Mouse (Mus musculus): ENCODE measurements around the gene Sec24a.
A peak's percentile ranks its signal among the peaks of the same experiment; 100 is the strongest.

Sec24a gene

DNA sequence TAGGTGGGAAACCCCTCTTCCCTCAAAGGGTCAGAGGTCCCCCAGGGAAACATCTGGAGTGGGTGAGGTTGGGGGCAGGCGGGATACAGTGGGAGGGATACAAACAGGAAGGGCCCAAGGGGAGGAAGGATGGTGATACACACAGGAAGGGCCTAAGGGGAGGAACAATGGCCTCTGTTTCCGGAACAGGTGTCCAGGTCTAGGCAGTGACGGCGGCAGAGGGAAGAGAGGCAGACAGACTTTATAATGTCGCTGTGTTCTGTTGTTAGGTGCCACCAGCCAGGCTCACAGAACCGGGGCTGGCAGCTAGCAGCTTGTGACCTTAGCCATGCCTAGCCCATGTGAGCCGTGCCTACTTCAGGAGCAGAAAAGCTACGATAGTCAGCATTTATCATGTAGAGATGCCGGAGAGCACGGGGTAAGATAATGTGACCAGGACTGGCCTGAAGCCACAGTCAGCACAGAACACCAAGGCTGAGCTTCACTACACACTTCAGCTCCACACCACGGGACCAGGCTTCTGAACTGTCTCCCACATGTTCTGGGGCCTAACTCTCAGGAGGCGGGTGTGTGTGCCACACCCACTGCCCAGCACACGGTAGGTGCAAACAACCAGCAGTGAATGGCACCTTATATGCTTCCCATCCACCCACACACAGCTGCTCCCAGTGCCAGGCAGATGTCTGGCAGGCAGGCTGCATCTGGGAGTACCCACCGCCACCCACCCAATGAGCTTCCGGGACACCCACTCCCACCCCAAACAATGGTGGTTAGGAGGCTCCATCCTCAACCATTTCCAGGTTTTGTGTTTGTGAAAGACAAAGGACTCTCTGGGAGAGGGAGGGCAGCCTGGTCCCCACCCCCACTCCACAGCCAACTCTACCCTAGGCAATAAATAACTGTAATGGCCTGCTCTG is 116.4 kb downstream of the Sec24a start:
- DNase-seq, result peak; percentile 99

DNA sequence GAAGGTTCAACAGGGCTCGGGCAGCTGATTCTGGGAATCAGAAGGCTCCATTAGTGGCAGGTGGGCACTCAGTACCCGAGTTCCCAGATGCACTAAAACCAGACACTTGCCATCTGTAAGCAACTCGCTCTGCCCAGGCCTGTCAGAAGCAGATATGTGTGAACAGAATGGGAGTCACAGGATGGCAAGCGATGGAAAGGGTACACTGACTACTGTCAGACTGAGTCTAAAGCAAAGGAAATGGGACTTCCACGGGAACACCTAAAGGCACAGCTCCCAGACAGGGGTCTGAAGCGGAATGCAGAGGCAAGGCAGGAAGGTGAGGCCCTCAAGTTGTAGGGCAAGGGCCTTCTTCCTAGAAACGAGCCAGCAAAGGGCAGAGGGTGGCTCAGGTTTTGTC is 117.2 kb downstream of the Sec24a start:
- DNase-seq, result peak; percentile 93

DNA sequence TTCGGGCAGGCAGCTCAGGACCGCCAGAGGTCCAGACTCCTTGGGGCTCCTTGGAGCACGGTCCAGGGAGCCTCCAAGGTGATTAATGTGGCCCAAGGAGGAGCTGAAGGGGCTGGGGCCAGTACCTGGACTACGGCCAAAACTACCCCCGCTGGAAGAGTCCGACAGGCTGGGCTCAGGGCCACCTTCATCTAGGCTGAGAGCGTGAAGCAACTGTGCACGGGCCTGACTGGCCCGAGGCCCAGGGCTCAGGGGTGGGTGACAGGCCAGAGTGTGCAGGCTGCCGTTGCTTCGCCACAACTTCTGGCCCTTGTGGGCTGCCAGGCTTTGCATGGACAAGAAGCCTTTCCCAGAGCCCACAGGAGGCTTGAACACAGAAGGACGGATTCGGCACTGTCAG is 118.1 kb downstream of the Sec24a start:
- no peak for DNase-seq

DNA sequence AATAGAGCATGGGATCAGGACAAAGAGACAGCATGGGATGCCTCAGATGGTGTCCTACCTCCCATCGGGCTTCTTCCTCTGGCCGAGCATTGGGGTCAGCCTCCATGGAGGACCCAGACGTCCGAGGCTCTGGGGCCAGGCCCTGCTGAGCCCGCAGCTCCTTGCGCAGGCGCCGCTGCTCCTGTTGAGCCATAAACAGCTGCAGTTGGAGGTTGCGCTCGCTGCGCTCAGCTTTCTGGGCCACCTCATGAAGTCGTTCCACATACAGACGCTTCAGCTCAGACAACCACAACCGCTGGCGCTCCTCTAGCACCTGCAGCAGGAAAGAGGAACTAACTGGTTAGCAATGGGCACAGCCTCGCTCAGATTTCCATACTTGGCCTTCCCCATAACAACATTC is 119.2 kb downstream of the Sec24a start:
- no peak for DNase-seq

DNA sequence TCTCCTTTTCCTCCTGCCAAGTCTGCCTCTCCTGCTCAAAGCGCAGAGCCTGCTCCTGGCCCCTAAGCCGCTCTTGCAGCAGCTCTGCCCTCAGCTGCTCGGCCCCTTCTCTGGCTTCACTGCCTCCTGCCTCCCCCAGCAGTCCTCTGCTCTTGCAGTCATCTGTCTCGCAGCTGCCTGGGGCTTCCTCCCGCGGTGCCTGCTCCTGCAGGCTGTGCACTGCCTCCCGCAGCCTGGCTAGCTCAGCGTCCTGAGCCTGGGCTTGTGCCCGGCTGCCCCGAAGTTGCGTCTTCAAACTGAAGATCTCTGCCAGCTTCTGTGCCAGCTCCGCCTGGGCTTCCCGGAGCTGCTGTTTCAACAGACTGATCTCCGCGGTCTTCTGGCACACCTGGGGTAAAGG is 119.7 kb downstream of the Sec24a start:
- DNase-seq, result no peak

DNA sequence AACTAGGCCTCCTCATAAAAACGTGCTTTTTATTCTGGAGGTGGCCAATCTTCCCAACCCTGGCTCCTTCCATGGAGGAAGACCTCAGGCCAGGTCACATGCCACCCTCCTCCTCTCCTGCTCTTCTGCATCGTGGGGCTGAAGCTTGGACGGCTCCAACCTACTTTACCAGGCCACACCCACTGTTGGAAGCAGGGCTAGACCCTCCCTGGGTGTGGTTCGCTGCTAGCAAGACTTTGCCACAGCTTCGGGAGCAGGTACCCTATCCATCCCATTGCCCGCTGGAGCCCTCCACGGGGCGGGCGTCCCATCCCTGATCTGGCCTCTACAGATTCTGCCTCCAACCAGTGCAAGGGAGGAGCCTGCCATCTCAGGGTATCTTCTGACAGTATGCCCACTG is 120.2 kb downstream of the Sec24a start:
- no peak for DNase-seq

Measured in heart, adult 11 months (tissue).